Comparison of ENCODE assay signal across 14 mouse cellular contexts in the genomic region with DNA sequence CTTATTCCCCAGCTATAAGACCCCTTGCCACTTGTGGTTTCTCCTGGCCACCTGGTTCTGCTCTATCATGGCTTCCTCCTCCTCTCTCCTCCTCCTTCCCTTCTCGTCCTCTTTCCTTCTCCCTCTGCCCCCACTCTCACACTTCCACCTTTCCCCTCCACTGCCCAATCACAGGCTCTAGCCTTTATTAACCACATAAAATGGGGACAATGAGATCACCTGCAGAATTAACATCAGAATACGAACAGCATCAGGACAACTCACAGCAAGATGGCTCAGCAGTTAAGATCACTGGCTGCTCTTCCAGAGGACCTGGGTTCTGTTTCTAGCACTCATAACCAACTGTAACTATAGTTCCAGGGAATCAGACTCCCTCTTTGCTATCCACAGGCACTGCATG. TPM values are rescaled to one million over a fixed set of nuclear protein-coding genes. Genes with fewer than 3 reads are reported as not detected.
A peak's percentile ranks its signal among the peaks of the same experiment; 100 is the strongest.
DNase-seq lines count a peak whose midpoint lies in the region.
"Had no signal": no experiment of that assay in that cellular context is flagged by ENCODE, and none has a peak within 500 bp of the region (broad histone marks: within the 10 kb centered on the region; RNA-seq: fewer than 3 reads in every experiment).

No protein-coding gene starts in this region.

- intact Hi-C loops in left cerebral cortex, postnatal 4 days (cut with DNase I): no loop called here

- peak; percentile 7 for DNase-seq in thymus, postnatal 4 days
- DNase-seq in thymus, postnatal 36 days: no peak
- peak; percentile 57 for DNase-seq in R1 (ENCODE audit: low read depth, low spot score)
- no peak for DNase-seq in left cerebral cortex, postnatal 4 days
- no peak for DNase-seq in cerebellum, postnatal 36 days
- DNase-seq: adrenal gland, adult 8-10 months; adrenal gland, postnatal 14 days; adrenal gland, postnatal 36 days; cerebellum, adult 11-12 months; cerebellum, adult 2 months; cerebellum, adult 9-10 months; cerebellum, postnatal 10 days; cerebellum, postnatal 25 days; embryo, embryonic 11 days had no signal

RNA-seq across cellular contexts. Expression of a gene that starts 46.9 kb away (rescaled TPM):
- total RNA-seq in left cerebral cortex, postnatal 4 days (2021): 10 to 100 TPM; 28.3 to 29.0 TPM

RNA-seq across cellular contexts. Expression of a gene that starts 51.3 kb away (rescaled TPM):
- total RNA-seq in left cerebral cortex, postnatal 4 days (2021): 100 to 1,000 TPM; 133 to 134 TPM

Comparison
In these comparisons a context has a peak if more than half of its experiments do, and no peak if none do; other contexts are left out.
1. DNase-seq: peak in thymus, postnatal 4 days (single experiment) and R1 (single experiment); none in thymus, postnatal 36 days (0 of 2), left cerebral cortex, postnatal 4 days (single experiment) and cerebellum, postnatal 36 days (0 of 2).